Mouse (Mus musculus) large intestine, adult 2 months (tissue): ENCODE measurements around the gene Zfp672. TPM values are rescaled to one million over a fixed set of nuclear protein-coding genes. Genes with fewer than 3 reads are reported as not detected.
"Not testable (repeated sequence)": the region's sequence is repeated elsewhere in the genome, so short reads cannot be mapped to it uniquely, and the experiment has no call there.

Experiments used
- DNase-seq: peaks from one replicate; pipeline ENCODE4 v3.0.0-alpha.2; 2012; ENCODE audit warnings: low read depth, low spot score
- WGBS: fragments of 180-500 bp; shearing (Covaris S2); methylation state at CpG from one replicate; pipeline ENCODE4 v1.1.7; 2018; 5-methylcytosine and 5-hydroxymethylcytosine counted together
- polyA plus RNA-seq: library from polyadenylated mRNA; depleted of rRNA; stranded (reverse); fragments of >200 nt; gene quantifications from 2 replicates; pipeline ENCODE4 v1.2.3, GENCODE M21; 2012

The Zfp672 gene
- polyA plus RNA-seq, 1 experiment: 16.6 TPM

GRCm38 (mm10) chr11:58331149-58331495, 983 bp upstream of the Zfp672 start:
- WGBS: 6% methylated on average over 10 of the region's 10 CpGs
- DNase-seq: no peak

- no peak for DNase-seq
- under 1% methylated on average over 21 of the region's 21 CpGs for WGBS
These were observed 248 bp downstream of the Zfp672 start for GRCm38 (mm10) chr11:58329906-58330275.

GRCm38 (mm10) chr11:58326781-58327180, 3.4 kb downstream of the Zfp672 start:
- DNase-seq: no peak
- WGBS: 96% methylated on average over 3 of the region's 3 CpGs

GRCm38 (mm10) chr11:58324614-58325229, 5.4 kb downstream of the Zfp672 start:
- 79% methylated on average over 3 of the region's 3 CpGs for WGBS
- no peak for DNase-seq

- 6% methylated on average over 24 of the region's 24 CpGs for WGBS
- no peak for DNase-seq
These were observed 6.4 kb downstream of the Zfp672 start for GRCm38 (mm10) chr11:58323570-58324340.

- under 1% methylated on average over 60 of the region's 63 CpGs for WGBS
These were observed 7.1 kb downstream of the Zfp672 start for GRCm38 (mm10) chr11:58322824-58323569.

GRCm38 (mm10) chr11:58316768-58317390, 13.3 kb downstream of the Zfp672 start:
- WGBS: 83% methylated on average over 28 of the region's 28 CpGs
- no peak for DNase-seq

More at GRCm38 (mm10) chr11:58322824-58323569, 7.1 kb downstream of the Zfp672 start:
- DNase-seq: peak; percentile 85

GRCm38 (mm10) chr11:58316344-58316743, 13.8 kb downstream of the Zfp672 start:
- WGBS: 88% methylated on average over 17 of the region's 17 CpGs
- no peak for DNase-seq

GRCm38 (mm10) chr11:58315536-58316168, 14.5 kb downstream of the Zfp672 start:
- WGBS: 89% methylated on average over 5 of the region's 5 CpGs
- no peak for DNase-seq

GRCm38 (mm10) chr11:58314069-58314468, 16.1 kb downstream of the Zfp672 start:
- WGBS: 81% methylated on average over 6 of the region's 6 CpGs
- no peak for DNase-seq

GRCm38 (mm10) chr11:58308661-58309060, 21.5 kb downstream of the Zfp672 start:
- no peak for DNase-seq
- WGBS: 94% methylated on average over 9 of the region's 9 CpGs

GRCm38 (mm10) chr11:58307411-58308080, 22.6 kb downstream of the Zfp672 start:
- DNase-seq: no peak
- WGBS: 1% methylated on average over 42 of the region's 42 CpGs

GRCm38 (mm10) chr11:58306860-58307308, 23.3 kb downstream of the Zfp672 start, which contains the start of gene Zfp692:
Zfp692 (plus strand) TSS chr11:58307069.
- DNase-seq: no peak
- under 1% methylated on average over 34 of the region's 34 CpGs for WGBS

- DNase-seq: not testable (repeated sequence)
- WGBS: 94% methylated on average over 8 of the region's 8 CpGs
These were observed 24.8 kb downstream of the Zfp672 start for GRCm38 (mm10) chr11:58305299-58305698.

GRCm38 (mm10) chr11:58303594-58303993, 26.5 kb downstream of the Zfp672 start:
- 36% methylated on average over 7 of the region's 7 CpGs for WGBS
- DNase-seq: no peak

GRCm38 (mm10) chr11:58302774-58303445, 27.2 kb downstream of the Zfp672 start:
- WGBS: under 1% methylated on average over 26 of the region's 26 CpGs
- DNase-seq: no peak

GRCm38 (mm10) chr11:58301837-58302754, 28.0 kb downstream of the Zfp672 start:
- peak; percentile 96 for DNase-seq
- WGBS: under 1% methylated on average over 36 of the region's 36 CpGs
